Mouse (Mus musculus): ENCODE data around the gene Mpp6. TPM values are rescaled to one million over a fixed set of nuclear protein-coding genes. Genes with fewer than 3 reads are reported as not detected.
A peak's percentile ranks its signal among the peaks of the same experiment; 100 is the strongest.

The Mpp6 gene
- polyA plus RNA-seq, 1 experiment from 2014 or later: 52.4 TPM

DNA sequence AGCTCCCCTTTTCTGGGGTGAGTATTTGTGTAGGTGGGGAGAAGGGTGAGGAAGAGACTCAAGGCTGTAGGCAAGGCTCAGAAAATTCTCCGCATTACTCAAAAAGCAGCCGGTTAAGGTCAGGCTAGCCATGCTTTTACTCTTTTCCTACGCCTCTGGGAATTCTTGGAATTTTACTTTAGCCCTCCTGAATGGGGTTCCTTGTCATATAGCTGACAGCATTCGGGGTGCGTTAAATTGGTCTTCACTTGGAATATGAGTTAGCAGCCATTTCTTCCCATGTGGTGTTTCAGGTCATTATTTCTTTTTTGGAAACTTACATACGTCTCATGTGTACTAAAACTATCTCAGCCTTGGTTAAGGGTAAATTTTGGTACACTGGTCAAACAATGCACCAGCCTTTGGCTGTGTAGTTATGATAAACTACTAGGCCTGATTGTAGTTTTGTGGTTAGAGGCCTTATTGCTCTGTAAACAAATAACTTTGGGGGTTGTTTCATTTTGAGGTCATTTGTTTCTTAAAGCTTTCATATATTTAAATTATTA lies 1.1 kb downstream of the Mpp6 start:
- WGBS: 4% methylated on average over 6 of the region's 6 CpGs
- no peak for ATAC-seq (ENCODE audit: low FRiP score)
- Histone ChIP-seq H3K9ac (peak overlapping the region; percentile 91), H3K4me1 (replicated peaks) (peaks cover 21% of the 10 kb centered on the region), H3K4me2 (peak overlapping the region; percentile 80), H3K27me3 (no peaks in the 10 kb centered on the region), H3K36me3 (no peaks in the 10 kb centered on the region), H3K9me3 (no peaks in the 10 kb centered on the region), H3K4me3 (peak overlapping the region; percentile 87), H3K27ac (no peak overlapping the region)

DNA sequence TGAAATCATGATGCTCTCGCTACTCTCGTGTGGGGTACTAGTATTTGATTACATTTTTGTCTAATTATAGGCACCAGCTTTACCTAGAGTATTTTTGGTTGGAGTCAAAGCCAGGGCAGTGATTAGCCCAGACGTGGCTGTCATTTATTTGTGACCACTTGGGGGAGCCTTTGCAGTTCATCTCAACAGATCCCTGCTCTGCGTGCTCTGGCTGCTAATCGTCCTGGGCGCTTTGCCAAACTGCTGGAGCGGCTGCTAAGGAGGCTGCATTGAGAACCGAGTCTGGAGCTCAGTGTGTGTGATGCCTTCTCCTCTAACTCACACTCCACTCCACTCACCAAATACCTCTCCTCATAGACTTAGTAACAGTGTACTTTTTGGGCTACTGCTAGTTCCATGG lies 2.7 kb downstream of the Mpp6 start:
- Histone ChIP-seq H3K36me3 (no peaks in the 10 kb centered on the region), H3K4me3 (peak overlapping the region; percentile 17), H3K9me3 (no peaks in the 10 kb centered on the region), H3K4me1 (replicated peaks) (peaks cover 26% of the 10 kb centered on the region), H3K9ac (no peak overlapping the region), H3K27ac (no peak overlapping the region; the same call in 1 of the 2 replicates), H3K4me2 (peak overlapping the region; percentile 40), H3K27me3 (no peaks in the 10 kb centered on the region)
- under 1% methylated on average over 8 of the region's 8 CpGs for WGBS
- ATAC-seq (ENCODE audit: low FRiP score): peak; percentile 71

DNA sequence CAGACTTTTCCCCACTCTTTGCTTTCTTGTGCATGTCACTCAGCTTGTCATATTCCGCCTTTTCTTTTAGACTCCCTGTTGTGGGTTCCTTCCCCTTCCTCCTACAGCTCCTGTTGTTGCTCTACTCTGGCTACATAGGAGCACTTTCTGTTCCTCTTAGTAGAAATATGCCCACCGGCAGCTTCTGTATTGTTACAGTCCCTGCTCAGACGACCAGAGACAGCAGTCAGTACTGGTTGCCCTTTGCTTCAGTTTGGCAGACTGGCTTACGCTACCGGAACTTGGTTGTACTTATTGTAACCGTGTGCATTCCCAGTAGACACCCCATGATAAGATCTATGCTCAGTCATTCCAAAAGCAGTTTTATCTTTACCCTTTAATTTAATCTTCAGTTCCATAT lies 4.2 kb downstream of the Mpp6 start:
- Histone ChIP-seq H3K27me3 (no peaks in the 10 kb centered on the region), H3K36me3 (no peaks in the 10 kb centered on the region), H3K9ac (no peak overlapping the region), H3K9me3 (no peaks in the 10 kb centered on the region), H3K27ac (no peak overlapping the region), H3K4me3 (no peak overlapping the region), H3K4me1 (replicated peaks) (peaks cover 20% of the 10 kb centered on the region), H3K4me2 (no peak overlapping the region)
- ATAC-seq (ENCODE audit: low FRiP score): no peak
- 74% methylated on average over 6 of the region's 6 CpGs for WGBS

GRCm38 (mm10) chr6:50120931-50121330 lies 10.9 kb downstream of the Mpp6 start:
- Histone ChIP-seq H3K9ac (no peak overlapping the region), H3K27ac (no peak overlapping the region), H3K36me3 (no peaks in the 10 kb centered on the region), H3K4me1 (replicated peaks) (0 out of 2 replicates have a peak, but pooled peaks cover 5% of the 10 kb centered on the region), H3K4me2 (no peak overlapping the region), H3K4me3 (no peak overlapping the region), H3K9me3 (peaks cover 10% of the 10 kb centered on the region), H3K27me3 (no peaks in the 10 kb centered on the region)
- 100% methylated on average over 1 of the region's 1 CpGs for WGBS
- no peak for ATAC-seq (ENCODE audit: low FRiP score)

GRCm38 (mm10) chr6:50122835-50123234 lies 12.8 kb downstream of the Mpp6 start:
- Histone ChIP-seq H3K4me2 (no peak overlapping the region), H3K27me3 (no peaks in the 10 kb centered on the region), H3K9ac (no peak overlapping the region), H3K4me1 (replicated peaks) (no peaks in the 10 kb centered on the region), H3K36me3 (peaks cover 7% of the 10 kb centered on the region), H3K4me3 (no peak overlapping the region), H3K27ac (no peak overlapping the region), H3K9me3 (peaks cover 20% of the 10 kb centered on the region)
- no peak for ATAC-seq (ENCODE audit: low FRiP score)
- 95% methylated on average over 4 of the region's 4 CpGs for WGBS

- Histone ChIP-seq H3K4me3 (no peak overlapping the region), H3K27ac (no peak overlapping the region), H3K4me2 (no peak overlapping the region), H3K27me3 (no peaks in the 10 kb centered on the region), H3K36me3 (peaks cover 8% of the 10 kb centered on the region), H3K4me1 (replicated peaks) (no peaks in the 10 kb centered on the region), H3K9me3 (peaks cover 20% of the 10 kb centered on the region), H3K9ac (no peak overlapping the region)
- WGBS: 93% methylated on average over 2 of the region's 2 CpGs
- ATAC-seq (ENCODE audit: low FRiP score): no peak
These were observed 14.2 kb downstream of the Mpp6 start for GRCm38 (mm10) chr6:50124197-50124596.

DNA sequence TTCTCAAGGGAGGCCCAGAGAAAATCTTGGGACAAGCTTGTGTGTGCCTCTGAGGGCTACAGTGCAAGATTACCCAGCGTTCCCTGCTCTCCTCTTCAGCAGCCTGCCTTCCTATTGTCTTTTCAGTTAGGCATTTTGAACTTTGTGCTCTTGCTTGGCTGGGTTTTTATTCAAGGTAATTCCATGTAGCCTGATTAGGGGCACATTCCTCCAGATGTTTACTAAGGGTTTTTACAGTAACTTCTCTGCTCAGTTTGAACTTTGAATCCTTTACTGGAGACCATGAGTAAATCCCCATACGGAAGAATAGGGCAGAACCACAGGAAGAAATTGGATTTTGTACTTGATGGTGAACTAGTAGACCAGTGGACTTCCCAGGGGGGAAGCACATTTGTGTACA lies 16.3 kb downstream of the Mpp6 start:
- peaks cover 20% of the 10 kb centered on the region for H3K9me3 ChIP-seq
- H3K36me3 ChIP-seq: peaks cover 18% of the 10 kb centered on the region
- H3K4me2 ChIP-seq: no peak overlapping the region
- 88% methylated on average over 2 of the region's 2 CpGs for WGBS
- H3K9ac ChIP-seq: no peak overlapping the region
- no peaks in the 10 kb centered on the region for H3K27me3 ChIP-seq
- H3K4me3 ChIP-seq: no peak overlapping the region
- no peak overlapping the region for H3K27ac ChIP-seq
- no peak for ATAC-seq (ENCODE audit: low FRiP score)
- no peaks in the 10 kb centered on the region for H3K4me1 ChIP-seq (replicated peaks)

GRCm38 (mm10) chr6:50127536-50127935 lies 17.5 kb downstream of the Mpp6 start:
- Histone ChIP-seq H3K4me2 (no peak overlapping the region), H3K27me3 (no peaks in the 10 kb centered on the region), H3K36me3 (peaks cover 18% of the 10 kb centered on the region), H3K4me3 (no peak overlapping the region), H3K9ac (no peak overlapping the region), H3K9me3 (peaks cover 9% of the 10 kb centered on the region; the same call in 1 of the 2 replicates), H3K4me1 (replicated peaks) (no peaks in the 10 kb centered on the region), H3K27ac (no peak overlapping the region)
- no peak for ATAC-seq (ENCODE audit: low FRiP score)
- 96% methylated on average over 6 of the region's 6 CpGs for WGBS

GRCm38 (mm10) chr6:50137651-50138050 lies 27.6 kb downstream of the Mpp6 start:
- H3K4me2 ChIP-seq: no peak overlapping the region
- H3K36me3 ChIP-seq: no peaks in the 10 kb centered on the region
- H3K9me3 ChIP-seq: no peaks in the 10 kb centered on the region
- no peak overlapping the region for H3K9ac ChIP-seq
- 86% methylated on average over 3 of the region's 3 CpGs for WGBS
- ATAC-seq (ENCODE audit: low FRiP score): no peak
- H3K4me1 ChIP-seq (replicated peaks): no peaks in the 10 kb centered on the region
- H3K27ac ChIP-seq: no peak overlapping the region
- H3K27me3 ChIP-seq: no peaks in the 10 kb centered on the region
- H3K4me3 ChIP-seq: no peak overlapping the region

GRCm38 (mm10) chr6:50139526-50139925 lies 29.5 kb downstream of the Mpp6 start:
- H3K36me3 ChIP-seq: no peaks in the 10 kb centered on the region
- 86% methylated on average over 3 of the region's 3 CpGs for WGBS
- no peak overlapping the region for H3K4me2 ChIP-seq
- H3K9me3 ChIP-seq: no peaks in the 10 kb centered on the region
- no peak for ATAC-seq (ENCODE audit: low FRiP score)
- H3K27ac ChIP-seq: no peak overlapping the region
- H3K9ac ChIP-seq: no peak overlapping the region
- no peaks in the 10 kb centered on the region for H3K27me3 ChIP-seq
- no peak overlapping the region for H3K4me3 ChIP-seq
- no peaks in the 10 kb centered on the region for H3K4me1 ChIP-seq (replicated peaks)

DNA sequence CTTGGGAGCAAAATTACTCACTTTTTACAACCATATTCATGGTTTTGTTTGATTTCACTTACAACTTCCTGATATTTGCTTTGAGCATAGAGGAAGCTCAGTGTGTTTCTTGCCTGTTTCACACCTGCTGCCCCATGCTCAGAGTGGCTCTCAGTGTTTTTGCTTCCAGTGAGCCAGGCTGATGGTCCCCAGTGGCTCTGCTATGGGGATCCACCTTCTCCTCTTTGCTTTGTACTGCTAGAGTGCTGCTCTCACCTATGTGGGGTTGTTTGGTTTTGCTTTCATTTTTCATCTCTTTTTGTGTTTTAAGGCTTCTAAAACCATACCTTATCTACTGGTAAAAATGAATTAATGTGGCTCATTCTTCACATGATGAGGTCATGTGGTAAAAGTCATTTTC lies 36.1 kb downstream of the Mpp6 start:
- H3K27ac ChIP-seq: no peak overlapping the region

GRCm38 (mm10) chr6:50149378-50149777 lies 39.3 kb downstream of the Mpp6 start:
- Histone ChIP-seq H3K4me3 (no peak overlapping the region), H3K4me1 (replicated peaks) (no peaks in the 10 kb centered on the region), H3K4me2 (no peak overlapping the region), H3K9ac (no peak overlapping the region), H3K27ac (no peak overlapping the region), H3K27me3 (no peaks in the 10 kb centered on the region), H3K36me3 (no peaks in the 10 kb centered on the region), H3K9me3 (no peaks in the 10 kb centered on the region)
- no peak for ATAC-seq (ENCODE audit: low FRiP score)
- 91% methylated on average over 4 of the region's 4 CpGs for WGBS

More for the DNA sequence above, 36.1 kb downstream of the Mpp6 start:
- no peak overlapping the region for H3K4me3 ChIP-seq
- H3K36me3 ChIP-seq: no peaks in the 10 kb centered on the region
- no peaks in the 10 kb centered on the region for H3K27me3 ChIP-seq
- no peaks in the 10 kb centered on the region for H3K4me1 ChIP-seq (replicated peaks)
- no peaks in the 10 kb centered on the region for H3K9me3 ChIP-seq
- H3K4me2 ChIP-seq: no peak overlapping the region
- no peak overlapping the region for H3K9ac ChIP-seq
- no peak for ATAC-seq (ENCODE audit: low FRiP score)

- no peak overlapping the region for H3K4me2 ChIP-seq
- H3K27me3 ChIP-seq: no peaks in the 10 kb centered on the region
- no peak for ATAC-seq (ENCODE audit: low FRiP score)
- no peaks in the 10 kb centered on the region for H3K9me3 ChIP-seq
- 0 out of 2 replicates have a peak, but pooled peaks cover 6% of the 10 kb centered on the region for H3K36me3 ChIP-seq
- no peak overlapping the region for H3K9ac ChIP-seq
- H3K4me3 ChIP-seq: no peak overlapping the region
- H3K27ac ChIP-seq: no peak overlapping the region
- H3K4me1 ChIP-seq (replicated peaks): no peaks in the 10 kb centered on the region
- WGBS: 71% methylated on average over 6 of the region's 6 CpGs
These were observed 49.8 kb downstream of the Mpp6 start for GRCm38 (mm10) chr6:50159842-50160241.
